Mouse (Mus musculus) frontal cortex, adult 2 months (tissue): ENCODE data around the gene Zpbp. TPM values are rescaled to one million over a fixed set of nuclear protein-coding genes. Genes with fewer than 3 reads are reported as not detected.

Source experiments
- polyA plus RNA-seq: library from polyadenylated mRNA; depleted of rRNA; stranded (reverse); fragments of >200 nt; gene quantifications from 2 replicates; pipeline ENCODE4 v1.2.3, GENCODE M21; 2012; rRNA removed

Gene Zpbp
- polyA plus RNA-seq, 1 experiment: 0.66 TPM

Other genes starting within 250 kb of the Zpbp start
- 0.27 and 0.80 TPM in 2 replicates for gene Spata48, start 314 bp downstream of the Zpbp start, polyA plus RNA-seq
- not detected in 2 replicates for gene 4930512M02Rik, start 165.4 kb upstream of the Zpbp start, polyA plus RNA-seq
- 3.0 and 3.1 TPM in 2 replicates for gene Ikzf1, start 222.6 kb upstream of the Zpbp start, polyA plus RNA-seq